Comparison of ENCODE assay signal across 15 mouse cellular contexts in the genomic region with DNA sequence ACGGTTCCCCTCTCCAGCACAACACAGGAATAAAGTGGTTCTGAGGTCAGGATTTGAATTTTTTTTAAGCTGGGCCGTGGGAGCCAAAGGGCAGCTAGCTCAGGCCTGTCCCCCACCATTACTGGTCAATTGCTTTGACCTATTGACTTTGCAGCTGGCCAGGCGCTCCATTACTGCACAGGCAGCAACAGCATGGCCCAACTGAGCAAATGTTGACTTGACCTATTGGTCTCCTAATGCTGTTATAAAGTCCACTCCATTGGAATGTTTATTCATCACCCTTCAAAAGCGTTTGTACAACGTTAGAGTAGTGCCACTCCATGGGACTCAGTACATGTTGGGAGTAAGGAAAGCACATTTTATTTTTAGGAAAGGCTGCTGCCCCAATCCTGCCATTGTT.
DNase-seq lines count a peak whose midpoint lies in the region; ATAC-seq and TF ChIP-seq lines count a peak whose summit lies in the region.
"Had no signal": no experiment of that assay in that cellular context is flagged by ENCODE, and none has a peak within 500 bp of the region (broad histone marks: within the 10 kb centered on the region; RNA-seq: fewer than 3 reads in every experiment).

No protein-coding gene starts in this region.

- DNase-seq in kidney, adult 2 months = peak; percentile 65
- no peak for DNase-seq in kidney, postnatal 4 days
- DNase-seq in embryo, embryonic 9.5 days (ENCODE audit: extremely low spot score) = peak; percentile 79
- peak; percentile 79 for DNase-seq in lung, postnatal 25 days (ENCODE audit: low spot score)
- no peak for DNase-seq in right cerebral cortex, adult 2 months (ENCODE audit: low spot score in 2 of 2)
- DNase-seq in B cell, adult 2 months = no peak
- DNase-seq: cerebellum, adult 11 months; thymus, postnatal 4 days had no signal

- no peak overlapping the region for H3K4me3 ChIP-seq in kidney, adult 2 months (ENCODE audit: insufficient read depth, low read depth, low read length)
- no peak overlapping the region for H3K4me3 ChIP-seq in liver, embryonic 16.5 days (ENCODE audit: low read depth, low read length)
- H3K4me3 ChIP-seq: forebrain, embryonic 15.5 days; layer of hippocampus, adult 2 months; limb, embryonic 15.5 days had no signal

- ATAC-seq in liver, embryonic 16.5 days (ENCODE audit: low read depth) = peak; percentile 71
- ATAC-seq in megakaryocyte, adult 5-6 weeks (ENCODE audit: poor library complexity, severe bottlenecking) = no peak
- ATAC-seq: forebrain, embryonic 15.5 days; inflammation-experienced regulatory T-cells, adult 6 months; midbrain, embryonic 16.5 days had no signal

- no peak for TF ChIP-seq CTCF in kidney, adult 2 months (conservative IDR thresholded peaks at IDR 0.05; ENCODE audit: insufficient read depth, insufficient read length, low read depth, low read length)

- no peak overlapping the region for H3K4me2 ChIP-seq in liver, embryonic 16.5 days (ENCODE audit: low read depth, low read length)
- H3K4me2 ChIP-seq: forebrain, embryonic 15.5 days; limb, embryonic 15.5 days had no signal

- H3K9me3 ChIP-seq in liver, embryonic 16.5 days (replicated peaks; ENCODE audit: control insufficient read depth, low read length) = no peaks in the 10 kb centered on the region
- H3K9me3 ChIP-seq: forebrain, embryonic 15.5 days; limb, embryonic 15.5 days had no signal

- 27% methylated on average over 5 of the region's 5 CpGs for WGBS in kidney, adult 2 months
- 35% methylated on average over 5 of the region's 5 CpGs for WGBS in liver, embryonic 16.5 days (ENCODE audit: insufficient replicate concordance)

- H3K36me3 ChIP-seq in kidney, adult 2 months (ENCODE audit: control insufficient read depth, insufficient read depth, low read length) = no peaks in the 10 kb centered on the region
- no peaks in the 10 kb centered on the region for H3K36me3 ChIP-seq in liver, embryonic 16.5 days (ENCODE audit: control insufficient read depth, insufficient read depth)
- H3K36me3 ChIP-seq: forebrain, embryonic 15.5 days; limb, embryonic 15.5 days had no signal

- TF ChIP-seq POLR2A in kidney, adult 2 months (IDR thresholded peaks at IDR 0.05; ENCODE audit: low read depth, low read length) = no peak

- H3K27me3 ChIP-seq in kidney, adult 2 months (replicated peaks; ENCODE audit: control insufficient read depth, insufficient read depth, low read length) = no peaks in the 10 kb centered on the region
- peaks cover 31% of the 10 kb centered on the region for H3K27me3 ChIP-seq in liver, embryonic 16.5 days (ENCODE audit: control insufficient read depth, insufficient read depth, low read depth, low read length)
- H3K27me3 ChIP-seq: forebrain, embryonic 15.5 days; limb, embryonic 15.5 days had no signal

- H3K9ac ChIP-seq in liver, embryonic 16.5 days (ENCODE audit: low read depth, low read length) = no peak overlapping the region
- H3K9ac ChIP-seq: forebrain, embryonic 15.5 days; limb, embryonic 15.5 days had no signal

- no peak overlapping the region for H3K27ac ChIP-seq in kidney, adult 2 months (ENCODE audit: insufficient read depth, low read depth, low read length)
- H3K27ac ChIP-seq in liver, embryonic 16.5 days (ENCODE audit: low read length) = no peak overlapping the region
- H3K27ac ChIP-seq: forebrain, embryonic 15.5 days; layer of hippocampus, adult 2 months; limb, embryonic 15.5 days had no signal

- H3K4me1 ChIP-seq in kidney, adult 2 months (ENCODE audit: control insufficient read depth, insufficient read depth, low read length) = peaks cover 10% of the 10 kb centered on the region; the same call in 1 of the 2 replicates
- no peaks in the 10 kb centered on the region for H3K4me1 ChIP-seq in liver, embryonic 16.5 days (ENCODE audit: control insufficient read depth, low read depth, low read length)
- H3K4me1 ChIP-seq: forebrain, embryonic 15.5 days had no signal

Comparison
In these comparisons a context has a peak if more than half of its experiments do, and no peak if none do; other contexts are left out.
1. DNase-seq: peak in kidney, adult 2 months (single experiment), embryo, embryonic 9.5 days (single experiment) and lung, postnatal 25 days (single experiment); none in kidney, postnatal 4 days (0 of 2), right cerebral cortex, adult 2 months (0 of 2) and B cell, adult 2 months (0 of 2).